Mouse (Mus musculus) heart, postnatal 10 days (tissue): ENCODE data around the gene Sec61a1. TPM values are rescaled to one million over a fixed set of nuclear protein-coding genes. Genes with fewer than 3 reads are reported as not detected.

Experiments used
- DNase-seq, 2 experiments: peaks; one replicate each; pipeline ENCODE4 v3.0.0; 2021
- intact Hi-C: fragments of 180-260 bp; cut with DNase I; formaldehyde crosslinking; loops from one replicate; pipeline ENCODE4 v1.15.1; 2025
- total RNA-seq, 2 experiments: library from RNA; stranded (reverse); gene quantifications; 2 replicates each; pipeline ENCODE4 v1.2.3; 2021

The Sec61a1 gene
- total RNA-seq, 2 experiments from 2014 or later, result 89.4 to 89.9 TPM

GRCm38 (mm10) chr6:88465181-88465920 is 53.4 kb downstream of the Sec61a1 start, which contains the start of gene Ruvbl1:
Gene Ruvbl1, plus strand, starts transcription at chr6:88465409.
- intact Hi-C loops, result loop anchor here (2.0 kb wide), 1 partner anchor 19 kb away; the partner anchor contains the start of gene Eefsec

GRCm38 (mm10) chr6:88454545-88454944 is 64.2 kb downstream of the Sec61a1 start:
- intact Hi-C loops, result no loop called here
- no peak for DNase-seq

More at GRCm38 (mm10) chr6:88465181-88465920, 53.4 kb downstream of the Sec61a1 start, which contains the start of gene Ruvbl1:
- DNase-seq, result peak; percentile 95 to 96

Other genes with a start within 250 kb of the Sec61a1 start
- gene Eefsec, start 72.4 kb downstream of the Sec61a1 start, total RNA-seq, result 10 to 100 TPM in 1 of 2 experiments, 1 to 10 TPM in 1; 9.8 to 11.2 TPM
- 10 to 100 TPM; 21.3 to 23.8 TPM for gene Ruvbl1, start 53.5 kb downstream of the Sec61a1 start, total RNA-seq
- gene Kbtbd12, start 119.0 kb upstream of the Sec61a1 start, total RNA-seq, result 10 to 100 TPM; 23.6 to 28.8 TPM
- gene Mgll, start 205.5 kb upstream of the Sec61a1 start, total RNA-seq, result 100 to 1,000 TPM; 187 to 225 TPM